Mouse (Mus musculus): Measurements from ENCODE around the gene Cnpy3. TPM values are rescaled to one million over a fixed set of nuclear protein-coding genes. Genes with fewer than 3 reads are reported as not detected.

Gene Cnpy3
- polyA plus RNA-seq, 1 experiment = 41.9 TPM

DNA sequence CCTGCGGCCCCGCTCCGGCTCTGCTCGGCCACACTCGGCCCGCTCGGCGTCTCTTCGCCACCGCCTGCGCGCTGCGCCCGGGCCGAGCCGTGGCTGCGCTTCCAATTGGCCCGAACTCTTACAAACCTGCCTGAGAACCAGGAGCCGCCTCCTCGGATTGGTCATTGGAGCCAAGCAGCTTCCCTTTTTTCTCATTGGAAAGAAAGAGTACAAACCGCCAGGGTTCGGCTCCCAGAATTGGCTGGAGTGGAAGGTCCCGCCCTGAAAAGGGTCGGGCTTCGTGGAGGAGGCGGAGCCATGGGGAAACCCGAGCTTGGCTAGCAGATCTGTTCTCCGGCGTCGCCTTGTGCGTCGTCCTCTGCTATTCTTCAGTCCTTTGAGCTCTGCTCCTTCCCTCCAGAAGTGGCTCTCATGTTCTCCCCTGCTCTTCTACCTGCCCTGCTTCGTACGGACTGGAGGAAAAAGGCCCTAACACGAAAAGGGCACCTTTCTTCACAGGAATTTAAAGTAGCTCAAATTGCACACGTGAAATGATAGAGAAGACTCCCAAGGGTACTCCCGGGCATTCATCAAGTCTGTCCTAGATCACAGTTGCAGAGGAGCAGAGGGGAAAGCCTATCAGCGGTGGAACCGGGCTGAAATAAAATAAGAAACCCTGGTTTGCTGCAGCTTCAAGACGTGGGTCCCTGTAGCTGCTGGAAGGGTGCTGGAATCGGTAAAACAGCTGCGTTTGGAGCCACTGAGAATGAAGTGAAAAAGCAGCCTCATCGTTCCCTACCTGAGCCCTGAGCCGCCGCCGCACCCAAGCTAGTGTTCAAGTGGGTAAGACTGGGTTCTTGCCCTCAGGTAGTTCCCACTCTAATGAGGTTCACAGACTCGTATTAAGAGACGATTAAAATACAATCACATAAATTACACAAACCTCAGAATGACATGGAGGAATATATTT, 46.9 kb downstream of the Cnpy3 start, which contains the start of gene Ppp2r5d:
Gene Ppp2r5d (minus strand): TSS at position 225 of the 949 bp plus-strand sequence.
- Histone ChIP-seq H3K4me3 (ENCODE audit: insufficient read depth, poor library complexity, severe bottlenecking) (peak within 1 kb of the TSS; percentile 78), H3K27me3 (ENCODE audit: control insufficient read depth, insufficient read depth, insufficient read length) (no peaks in the 10 kb centered on the region), H3K79me3 (ENCODE audit: low read depth) (peaks cover 32% of the 10 kb centered on the region), H3ac (ENCODE audit: control insufficient read depth, insufficient read length, low read depth) (peak within 1 kb of the TSS; percentile 95), H3K79me2 (ENCODE audit: control insufficient read depth, insufficient read depth) (peaks cover 45% of the 10 kb centered on the region), H3K36me3 (ENCODE audit: control insufficient read depth, insufficient read depth) (peaks cover 7% of the 10 kb centered on the region)
- TF ChIP-seq MAX (IDR thresholded peaks at IDR 0.05) (peak; percentile 5), CTCF (IDR thresholded peaks at IDR 0.05; ENCODE audit: control insufficient read depth, insufficient read depth, insufficient read length) (no peak)

- no peaks in the 10 kb centered on the region for H3K27me3 ChIP-seq (ENCODE audit: control insufficient read depth, insufficient read depth, insufficient read length)
Measured at GRCm38 (mm10) chr17:46703971-46704886, 47.8 kb downstream of the Cnpy3 start.

DNA sequence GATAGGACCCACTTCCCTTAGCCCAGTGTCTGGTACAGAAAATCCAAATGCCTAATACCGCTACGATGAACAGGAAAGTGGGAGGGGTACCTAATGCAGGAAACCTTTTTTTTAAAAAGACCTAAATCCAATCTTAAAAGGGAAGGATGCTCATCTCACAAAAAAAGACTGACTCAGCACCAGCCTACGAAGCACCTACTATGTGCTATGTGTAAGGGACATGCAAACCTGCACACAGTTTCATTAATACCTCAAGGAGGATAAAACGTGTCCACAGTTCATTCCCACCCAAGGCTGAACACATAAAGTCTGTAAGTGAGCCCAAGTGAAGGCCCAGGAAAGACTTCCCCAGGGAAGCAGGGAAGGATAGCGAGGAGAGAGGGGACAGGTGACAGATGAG, 49.5 kb downstream of the Cnpy3 start:
- H3K79me3 ChIP-seq (ENCODE audit: low read depth) = peaks cover 44% of the 10 kb centered on the region
- peaks cover 13% of the 10 kb centered on the region for H3K36me3 ChIP-seq (ENCODE audit: control insufficient read depth, insufficient read depth)
- H3K27me3 ChIP-seq (ENCODE audit: control insufficient read depth, insufficient read depth, insufficient read length) = no peaks in the 10 kb centered on the region
- peak overlapping the region; percentile 45 for H3ac ChIP-seq (ENCODE audit: control insufficient read depth, insufficient read length, low read depth)
- H3K79me2 ChIP-seq (ENCODE audit: control insufficient read depth, insufficient read depth) = peaks cover 72% of the 10 kb centered on the region
- no peak overlapping the region for H3K4me3 ChIP-seq (ENCODE audit: insufficient read depth, poor library complexity, severe bottlenecking)
- TF ChIP-seq CTCF (IDR thresholded peaks at IDR 0.05; ENCODE audit: control insufficient read depth, insufficient read depth, insufficient read length) (no peak), USF1 (IDR thresholded peaks at IDR 0.05; ENCODE audit: low read depth) (no peak), FOSL1 (IDR thresholded peaks at IDR 0.05; ENCODE audit: insufficient read depth, low read length, poor library complexity, severe bottlenecking) (no peak)

More at GRCm38 (mm10) chr17:46703971-46704886, 47.8 kb downstream of the Cnpy3 start:
- Histone ChIP-seq H3K79me3 (ENCODE audit: low read depth) (peaks cover 36% of the 10 kb centered on the region), H3K4me3 (ENCODE audit: insufficient read depth, poor library complexity, severe bottlenecking) (peak overlapping the region; percentile 78), H3ac (ENCODE audit: control insufficient read depth, insufficient read length, low read depth) (peak overlapping the region; percentile 95), H3K79me2 (ENCODE audit: control insufficient read depth, insufficient read depth) (peaks cover 55% of the 10 kb centered on the region), H3K36me3 (ENCODE audit: control insufficient read depth, insufficient read depth) (peaks cover 13% of the 10 kb centered on the region)
- TF ChIP-seq USF1 (IDR thresholded peaks at IDR 0.05; ENCODE audit: low read depth) (no peak), FOSL1 (IDR thresholded peaks at IDR 0.05; ENCODE audit: insufficient read depth, low read length, poor library complexity, severe bottlenecking) (no peak), CTCF (IDR thresholded peaks at IDR 0.05; ENCODE audit: control insufficient read depth, insufficient read depth, insufficient read length) (no peak), MYOD1 (IDR thresholded peaks at IDR 0.05; ENCODE audit: control insufficient read depth, insufficient read length, low read depth) (no peak), CEBPB (IDR thresholded peaks at IDR 0.05; ENCODE audit: low read depth) (no peak), MAX (IDR thresholded peaks at IDR 0.05) (no peak), MYOG (IDR thresholded peaks at IDR 0.05; ENCODE audit: control insufficient read depth, extremely low read depth, insufficient read length) (no peak)

DNA sequence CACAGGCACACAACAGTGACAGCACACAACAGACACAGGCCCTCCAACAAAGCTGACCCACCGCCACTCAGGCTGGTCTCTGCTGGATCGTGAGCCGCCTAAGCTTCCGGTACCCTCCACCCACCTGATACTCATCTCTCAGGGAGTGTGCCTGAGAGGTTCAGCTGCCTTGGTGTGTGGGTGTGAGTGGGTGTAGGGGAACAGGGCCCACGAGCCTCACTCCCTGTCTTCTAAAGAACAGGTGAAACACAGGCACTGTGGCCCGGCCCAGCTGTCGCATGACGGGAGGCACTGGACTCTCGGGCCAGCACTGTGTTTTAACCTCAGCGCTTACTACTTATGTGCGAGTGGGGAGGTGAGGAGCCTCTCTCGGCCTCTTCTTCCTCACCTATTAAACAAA, 49.9 kb downstream of the Cnpy3 start:
- no peak for TF ChIP-seq FOSL1 (IDR thresholded peaks at IDR 0.05; ENCODE audit: insufficient read depth, low read length, poor library complexity, severe bottlenecking)
- no peak for TF ChIP-seq MYOG (IDR thresholded peaks at IDR 0.05; ENCODE audit: control insufficient read depth, extremely low read depth, insufficient read length)
- TF ChIP-seq MYOD1 (IDR thresholded peaks at IDR 0.05; ENCODE audit: control insufficient read depth, insufficient read length, low read depth) = no peak
- no peak for TF ChIP-seq MAX (IDR thresholded peaks at IDR 0.05)
- TF ChIP-seq USF1 (IDR thresholded peaks at IDR 0.05; ENCODE audit: low read depth) = no peak
- TF ChIP-seq CTCF (IDR thresholded peaks at IDR 0.05; ENCODE audit: control insufficient read depth, insufficient read depth, insufficient read length) = no peak
- no peak for TF ChIP-seq CEBPB (IDR thresholded peaks at IDR 0.05; ENCODE audit: low read depth)
- peaks cover 76% of the 10 kb centered on the region for H3K79me2 ChIP-seq (ENCODE audit: control insufficient read depth, insufficient read depth)
- no peaks in the 10 kb centered on the region for H3K27me3 ChIP-seq (ENCODE audit: control insufficient read depth, insufficient read depth, insufficient read length)
- H3ac ChIP-seq (ENCODE audit: control insufficient read depth, insufficient read length, low read depth) = peak overlapping the region; percentile 6
- H3K79me3 ChIP-seq (ENCODE audit: low read depth) = peaks cover 48% of the 10 kb centered on the region
- H3K4me3 ChIP-seq (ENCODE audit: insufficient read depth, poor library complexity, severe bottlenecking) = no peak overlapping the region
- peaks cover 16% of the 10 kb centered on the region for H3K36me3 ChIP-seq (ENCODE audit: control insufficient read depth, insufficient read depth)

DNA sequence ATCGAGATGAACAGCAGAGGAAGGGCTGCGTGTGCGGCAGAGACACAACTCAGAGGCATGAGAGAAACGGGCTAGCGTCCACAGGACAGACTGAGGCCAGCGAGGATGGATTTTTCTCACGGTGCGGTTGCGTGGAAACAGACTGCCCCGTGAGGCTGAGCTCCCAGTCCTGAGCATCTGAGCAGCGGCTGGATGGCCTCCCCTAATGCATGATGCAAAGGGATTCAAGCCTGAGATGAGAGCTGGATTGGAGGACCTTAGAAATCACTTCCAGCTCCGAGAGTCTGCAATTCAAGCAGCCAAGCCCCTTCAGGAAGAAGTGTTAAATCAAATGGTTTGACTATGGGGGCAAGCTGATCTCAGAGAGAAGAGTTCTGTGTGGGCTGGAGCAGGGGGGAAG, 50.5 kb downstream of the Cnpy3 start:
- Histone ChIP-seq H3ac (ENCODE audit: control insufficient read depth, insufficient read length, low read depth) (no peak overlapping the region), H3K4me3 (ENCODE audit: insufficient read depth, poor library complexity, severe bottlenecking) (no peak overlapping the region), H3K36me3 (ENCODE audit: control insufficient read depth, insufficient read depth) (peaks cover 17% of the 10 kb centered on the region), H3K79me3 (ENCODE audit: low read depth) (peaks cover 51% of the 10 kb centered on the region), H3K79me2 (ENCODE audit: control insufficient read depth, insufficient read depth) (peaks cover 82% of the 10 kb centered on the region), H3K27me3 (ENCODE audit: control insufficient read depth, insufficient read depth, insufficient read length) (no peaks in the 10 kb centered on the region)
- TF ChIP-seq USF1 (IDR thresholded peaks at IDR 0.05; ENCODE audit: low read depth) (no peak), MYOD1 (IDR thresholded peaks at IDR 0.05; ENCODE audit: control insufficient read depth, insufficient read length, low read depth) (no peak), MAX (IDR thresholded peaks at IDR 0.05) (no peak), CEBPB (IDR thresholded peaks at IDR 0.05; ENCODE audit: low read depth) (no peak), CTCF (IDR thresholded peaks at IDR 0.05; ENCODE audit: control insufficient read depth, insufficient read depth, insufficient read length) (no peak), FOSL1 (IDR thresholded peaks at IDR 0.05; ENCODE audit: insufficient read depth, low read length, poor library complexity, severe bottlenecking) (no peak)

All from C2C12 (cell line).